Mouse (Mus musculus) kidney, embryonic 15.5 days (tissue): Measurements from ENCODE around the gene Eea1. TPM values are rescaled to one million over a fixed set of nuclear protein-coding genes. Genes with fewer than 3 reads are reported as not detected.

Experiments used
- ATAC-seq: fragments of 200-750 bp; cut with Nextera tagmentation; replicated peaks from 2 replicates; pipeline ENCODE4 v1.8.0; 2017; ENCODE audit warnings: moderate TSS enrichment; ENCODE audit not compliant: low FRiP score
- H3K27ac ChIP-seq: fragments of 300-500 bp; sonication (generic); 2 replicates; pipeline ENCODE4 v1.5.1; 2015; ENCODE audit warnings: mild to moderate bottlenecking, inconsistent platforms
- H3K27me3 ChIP-seq: fragments of 300-500 bp; sonication (generic); 2 replicates; pipeline ENCODE4 v1.6.1; 2015; ENCODE audit warnings: inconsistent platforms
- H3K36me3 ChIP-seq: fragments of 300-500 bp; sonication (generic); 2 replicates; pipeline ENCODE4 v1.6.1; 2015; ENCODE audit warnings: inconsistent platforms
- H3K4me1 ChIP-seq: fragments of 300-500 bp; sonication (generic); 2 replicates; pipeline ENCODE4 v1.6.1; 2015; ENCODE audit warnings: inconsistent platforms
- H3K4me2 ChIP-seq: fragments of 300-500 bp; sonication (generic); 2 replicates; pipeline ENCODE4 v1.6.1; 2015; ENCODE audit warnings: moderate library complexity, mild to moderate bottlenecking, inconsistent platforms
- H3K4me3 ChIP-seq: fragments of 300-500 bp; sonication (generic); replicated peaks from 2 replicates; pipeline ENCODE4 v1.5.1; 2015; ENCODE audit warnings: mild to moderate bottlenecking, inconsistent platforms
- H3K9ac ChIP-seq: fragments of 300-500 bp; sonication (generic); 2 replicates; pipeline ENCODE4 v1.6.1; 2015; ENCODE audit warnings: mild to moderate bottlenecking, inconsistent platforms
- H3K9me3 ChIP-seq: fragments of 300-500 bp; sonication (generic); replicated peaks from 2 replicates; pipeline ENCODE4 v1.6.1; 2016; ENCODE audit warnings: inconsistent platforms
- WGBS: fragments of 180-500 bp; shearing (Covaris S2); methylation state at CpG from one replicate; pipeline ENCODE4 v1.1.7; 2015; ENCODE audit warnings: mixed read lengths; 5-methylcytosine and 5-hydroxymethylcytosine counted together
- polyA plus RNA-seq: library from polyadenylated mRNA; unstranded; fragments of >200 nt; fragmentation: Nextera tagmentation; extraction: Ambion mirVana; gene quantifications from 2 replicates; pipeline ENCODE4 v1.2.1, GENCODE M21; 2015

Gene Eea1
- polyA plus RNA-seq, 1 experiment from 2014 or later, result 18.1 TPM

DNA sequence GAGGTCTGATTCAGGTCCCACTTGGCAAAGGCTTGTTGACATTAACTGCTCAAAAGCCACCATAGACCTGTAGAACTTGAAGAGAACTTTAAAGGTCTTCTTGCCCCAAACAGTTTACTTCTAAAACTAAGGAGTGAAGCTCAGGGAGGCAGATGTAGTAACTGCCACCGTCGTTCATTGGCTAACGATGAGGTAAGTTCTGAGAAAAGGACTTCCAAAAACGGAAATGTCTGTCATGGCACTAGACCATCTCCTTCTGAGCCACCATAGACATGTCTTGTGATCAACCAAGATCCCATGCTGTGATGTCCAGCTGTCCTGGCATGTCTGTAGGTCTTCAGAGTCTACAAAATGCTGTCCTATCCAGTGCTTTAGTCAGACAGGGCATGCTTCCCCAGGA is 139.4 kb downstream of the Eea1 start:
- WGBS, result 97% methylated on average over 4 of the region's 4 CpGs
- no peak overlapping the region for H3K4me2 ChIP-seq
- no peak for ATAC-seq
- H3K27ac ChIP-seq, result no peak overlapping the region
- no peaks in the 10 kb centered on the region for H3K4me1 ChIP-seq
- no peaks in the 10 kb centered on the region for H3K27me3 ChIP-seq
- no peaks in the 10 kb centered on the region for H3K9me3 ChIP-seq
- H3K9ac ChIP-seq, result no peak overlapping the region
- H3K36me3 ChIP-seq, result no peaks in the 10 kb centered on the region
- no peak overlapping the region for H3K4me3 ChIP-seq

DNA sequence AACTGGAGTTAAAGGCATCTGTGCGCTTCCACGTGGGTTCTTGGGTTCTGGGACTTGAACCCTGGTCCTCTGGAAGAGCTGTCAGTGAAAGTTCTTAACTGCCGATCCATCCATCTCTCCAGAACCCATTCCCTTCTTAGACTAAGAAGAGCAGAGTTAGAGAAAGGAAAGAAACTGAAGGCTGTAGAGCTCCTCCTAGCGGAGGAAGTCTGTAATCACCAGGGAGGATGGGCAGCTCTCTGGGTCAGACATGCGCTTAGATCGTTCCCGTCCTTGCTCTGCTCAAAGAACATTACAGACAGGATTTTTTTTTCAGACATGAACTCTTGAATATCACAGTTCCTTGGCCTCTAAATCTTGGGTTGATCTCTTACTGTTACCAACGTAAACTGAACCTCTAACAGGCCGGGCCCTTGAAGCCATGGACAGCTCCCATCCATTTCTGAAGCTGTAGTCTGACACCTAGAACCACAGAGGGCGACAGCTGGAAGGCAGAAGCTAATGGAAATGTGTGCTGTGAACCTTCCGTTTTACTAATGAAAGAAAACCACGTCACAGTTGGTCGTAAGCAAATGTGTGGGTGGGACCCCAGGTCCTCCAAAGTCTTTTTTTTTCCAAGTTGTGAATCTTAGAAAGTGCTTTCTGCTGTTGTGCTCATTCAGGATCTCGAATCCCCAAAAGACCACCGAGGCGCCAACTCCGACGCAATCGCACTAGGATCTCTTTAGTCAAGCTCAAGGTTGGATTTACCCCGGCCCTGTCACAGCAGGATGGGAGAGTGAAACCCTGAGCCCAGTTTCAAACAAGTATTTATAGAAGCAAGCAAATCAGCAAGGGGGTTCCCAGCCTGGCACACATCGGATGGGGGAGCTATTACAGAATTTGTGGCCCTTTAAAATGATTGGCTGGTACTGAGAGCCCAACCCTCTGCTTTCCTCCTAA is 140.3 kb downstream of the Eea1 start:
- H3K4me3 ChIP-seq, result no peak overlapping the region
- no peaks in the 10 kb centered on the region for H3K4me1 ChIP-seq
- H3K36me3 ChIP-seq, result no peaks in the 10 kb centered on the region
- no peaks in the 10 kb centered on the region for H3K9me3 ChIP-seq
- no peak overlapping the region for H3K9ac ChIP-seq
- no peak overlapping the region for H3K4me2 ChIP-seq
- H3K27ac ChIP-seq, result no peak overlapping the region
- no peaks in the 10 kb centered on the region for H3K27me3 ChIP-seq
- no peak for ATAC-seq
- WGBS, result 59% methylated on average over 21 of the region's 21 CpGs

DNA sequence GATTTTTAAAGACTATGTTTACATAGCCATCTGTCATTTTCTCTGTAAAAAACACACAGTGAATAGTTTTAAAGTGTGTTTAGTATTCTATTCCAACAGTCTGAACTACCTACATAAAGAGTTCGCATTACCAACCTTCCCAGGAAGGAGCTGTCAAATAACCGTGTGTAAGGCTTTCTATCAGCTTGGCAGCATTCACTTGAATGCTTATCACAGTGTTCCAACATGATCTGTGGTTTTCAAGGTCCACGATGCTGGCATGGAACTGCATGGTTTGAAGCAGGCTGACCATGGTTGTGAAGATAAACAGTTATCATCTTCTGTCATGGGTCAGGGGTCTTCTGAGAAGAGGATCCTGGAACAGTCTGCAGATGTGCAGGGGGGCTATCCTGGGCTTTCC is 141.8 kb downstream of the Eea1 start:
- H3K4me1 ChIP-seq, result no peaks in the 10 kb centered on the region
- H3K4me2 ChIP-seq, result no peak overlapping the region
- H3K36me3 ChIP-seq, result no peaks in the 10 kb centered on the region
- H3K4me3 ChIP-seq, result no peak overlapping the region
- no peak overlapping the region for H3K27ac ChIP-seq
- no peak overlapping the region for H3K9ac ChIP-seq
- no peaks in the 10 kb centered on the region for H3K27me3 ChIP-seq
- no peaks in the 10 kb centered on the region for H3K9me3 ChIP-seq
- WGBS, result 70% methylated on average over 3 of the region's 3 CpGs
- ATAC-seq, result no peak

DNA sequence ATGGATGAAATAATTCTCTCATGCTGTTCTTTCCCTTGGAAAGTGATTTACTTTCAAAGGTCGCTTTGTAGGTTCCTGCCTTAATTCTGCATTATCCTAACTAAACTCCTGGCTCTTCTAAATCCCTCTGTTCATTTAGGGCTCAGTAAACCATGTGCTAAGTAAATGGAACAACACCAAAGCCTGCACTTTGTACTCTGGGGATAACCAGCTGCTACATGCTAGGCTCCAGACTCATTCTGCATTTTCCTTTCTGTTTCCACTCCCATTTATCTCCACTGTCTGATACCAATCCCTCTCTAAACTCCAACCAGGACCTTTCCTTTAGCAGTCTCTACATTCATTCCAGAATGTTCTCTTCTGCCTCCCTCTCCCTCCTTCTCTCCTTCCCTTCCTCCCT is 149.3 kb downstream of the Eea1 start:
- no peak overlapping the region for H3K4me2 ChIP-seq
- H3K27me3 ChIP-seq, result no peaks in the 10 kb centered on the region
- no peak overlapping the region for H3K27ac ChIP-seq
- 73% methylated on average over 1 of the region's 1 CpGs for WGBS
- H3K9me3 ChIP-seq, result no peaks in the 10 kb centered on the region
- H3K4me3 ChIP-seq, result no peak overlapping the region
- no peaks in the 10 kb centered on the region for H3K36me3 ChIP-seq
- no peak for ATAC-seq
- H3K9ac ChIP-seq, result no peak overlapping the region
- H3K4me1 ChIP-seq, result no peaks in the 10 kb centered on the region

DNA sequence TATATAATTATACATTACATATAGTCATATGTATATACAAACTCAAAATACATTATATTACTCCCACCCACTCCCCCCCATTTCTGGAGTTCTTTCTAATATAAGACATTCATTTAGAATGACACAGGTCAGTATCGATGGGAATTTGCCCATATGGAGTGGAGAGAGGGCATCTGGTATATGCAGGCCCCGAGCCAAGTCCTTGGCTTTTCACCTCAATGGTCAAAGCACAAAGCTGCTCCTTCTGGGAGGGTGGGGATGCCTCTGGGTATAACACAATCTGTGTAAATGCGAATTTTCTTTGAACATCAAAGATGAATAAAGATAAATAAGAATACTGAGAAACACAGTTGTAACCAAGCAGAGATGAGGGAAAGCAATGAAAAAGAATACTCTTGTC is 149.9 kb downstream of the Eea1 start:
- H3K9ac ChIP-seq, result no peak overlapping the region
- 77% methylated on average over 3 of the region's 3 CpGs for WGBS
- no peaks in the 10 kb centered on the region for H3K27me3 ChIP-seq
- no peak overlapping the region for H3K27ac ChIP-seq
- no peak for ATAC-seq
- H3K9me3 ChIP-seq, result no peaks in the 10 kb centered on the region
- no peak overlapping the region for H3K4me2 ChIP-seq
- H3K4me1 ChIP-seq, result no peaks in the 10 kb centered on the region
- no peak overlapping the region for H3K4me3 ChIP-seq
- no peaks in the 10 kb centered on the region for H3K36me3 ChIP-seq

DNA sequence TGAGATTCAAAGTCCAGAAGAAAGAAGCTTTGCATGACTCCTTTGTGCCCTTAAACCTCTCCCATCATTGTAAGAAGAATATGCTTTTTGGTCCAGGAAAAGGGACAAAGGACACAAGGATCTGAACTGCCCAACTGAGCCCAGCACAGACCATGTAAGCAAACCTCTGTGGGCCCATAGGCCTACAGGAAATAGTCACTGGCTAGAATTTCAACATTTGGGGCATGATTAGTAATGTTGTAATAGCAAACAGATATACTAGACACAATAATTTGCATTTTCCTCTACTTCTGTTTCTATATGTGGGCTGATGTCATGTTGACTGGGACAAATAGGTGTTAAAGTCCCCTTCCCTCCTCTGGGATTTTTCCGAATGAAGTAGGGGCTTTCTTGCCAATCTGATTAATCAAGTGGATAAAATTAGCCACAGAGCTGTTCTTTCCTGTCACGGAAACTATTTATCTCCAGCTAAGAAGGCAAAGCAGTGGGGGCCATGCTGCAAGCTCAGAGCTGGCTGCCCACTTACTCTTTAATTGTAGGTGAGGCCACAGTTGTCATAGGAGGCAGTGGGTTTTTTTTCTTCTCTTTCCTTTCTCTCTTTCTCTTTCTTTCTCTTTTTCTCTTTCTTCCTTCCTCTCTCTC is 153.6 kb downstream of the Eea1 start:
- Histone ChIP-seq H3K9me3 (no peaks in the 10 kb centered on the region), H3K4me3 (no peak overlapping the region), H3K27me3 (no peaks in the 10 kb centered on the region), H3K9ac (no peak overlapping the region), H3K4me2 (no peak overlapping the region), H3K36me3 (no peaks in the 10 kb centered on the region), H3K27ac (no peak overlapping the region), H3K4me1 (no peaks in the 10 kb centered on the region)
- WGBS, result 47% methylated on average over 2 of the region's 2 CpGs
- ATAC-seq, result no peak

DNA sequence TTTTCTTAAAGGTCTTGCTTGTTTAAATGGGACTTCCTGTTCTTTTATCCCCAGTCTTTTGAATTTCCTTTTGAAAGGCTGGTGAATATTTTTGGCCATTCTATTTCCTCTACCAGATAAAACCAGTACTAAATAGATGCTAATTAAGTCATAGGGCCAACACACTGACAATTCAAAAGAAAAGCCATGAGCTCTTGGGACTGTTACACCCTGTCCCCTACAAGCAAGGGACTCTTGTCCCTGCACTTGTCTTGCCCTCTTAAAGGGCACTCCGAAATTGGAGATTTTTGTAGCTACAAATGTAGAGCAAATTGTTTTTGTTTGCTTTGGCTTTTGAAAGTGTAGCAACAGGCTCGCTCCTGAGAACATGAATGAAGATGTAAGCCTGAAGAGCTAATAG is 154.1 kb downstream of the Eea1 start:
- Histone ChIP-seq H3K4me2 (no peak overlapping the region), H3K27me3 (no peaks in the 10 kb centered on the region), H3K9ac (no peak overlapping the region), H3K4me1 (no peaks in the 10 kb centered on the region), H3K4me3 (no peak overlapping the region), H3K9me3 (no peaks in the 10 kb centered on the region), H3K36me3 (no peaks in the 10 kb centered on the region), H3K27ac (no peak overlapping the region)
- no peak for ATAC-seq
- WGBS, result 71% methylated on average over 2 of the region's 2 CpGs

Other genes with a start within 250 kb of the Eea1 start
- 0.09 and 0.18 TPM in 2 replicates for gene Gm33543, start 97.7 kb upstream of the Eea1 start, polyA plus RNA-seq
- not detected in 2 replicates for gene Gm5426, start 196.0 kb downstream of the Eea1 start, polyA plus RNA-seq